Mouse (Mus musculus) megakaryocyte, embryonic 14.5 days (primary cell): ENCODE data around the gene Pard3.

ENCODE experiments used
- FLI1 ChIP-seq: IDR thresholded peaks from 2 replicates; pipeline ENCODE4 v1.6.1; 2012; ENCODE audit warnings: low read length, inconsistent platforms, mixed read lengths
- GATA1 ChIP-seq: IDR thresholded peaks from 3 replicates; pipeline ENCODE4 v1.6.1; 2012; ENCODE audit warnings: mixed read lengths, low read length, inconsistent platforms, borderline replicate concordance

GRCm38 (mm10) chr8:127250746-127251145 lies 187.1 kb downstream of the Pard3 start:
- TF ChIP-seq GATA1 (no peak), FLI1 (no peak)
